Mouse (Mus musculus): ENCODE results near the gene Slc36a2. TPM values are rescaled to one million over a fixed set of nuclear protein-coding genes. Genes with fewer than 3 reads are reported as not detected.

Slc36a2 gene
- total and polyA plus RNA-seq, 2 experiments from 2014 or later: 0.40 to 1.4 TPM

DNA sequence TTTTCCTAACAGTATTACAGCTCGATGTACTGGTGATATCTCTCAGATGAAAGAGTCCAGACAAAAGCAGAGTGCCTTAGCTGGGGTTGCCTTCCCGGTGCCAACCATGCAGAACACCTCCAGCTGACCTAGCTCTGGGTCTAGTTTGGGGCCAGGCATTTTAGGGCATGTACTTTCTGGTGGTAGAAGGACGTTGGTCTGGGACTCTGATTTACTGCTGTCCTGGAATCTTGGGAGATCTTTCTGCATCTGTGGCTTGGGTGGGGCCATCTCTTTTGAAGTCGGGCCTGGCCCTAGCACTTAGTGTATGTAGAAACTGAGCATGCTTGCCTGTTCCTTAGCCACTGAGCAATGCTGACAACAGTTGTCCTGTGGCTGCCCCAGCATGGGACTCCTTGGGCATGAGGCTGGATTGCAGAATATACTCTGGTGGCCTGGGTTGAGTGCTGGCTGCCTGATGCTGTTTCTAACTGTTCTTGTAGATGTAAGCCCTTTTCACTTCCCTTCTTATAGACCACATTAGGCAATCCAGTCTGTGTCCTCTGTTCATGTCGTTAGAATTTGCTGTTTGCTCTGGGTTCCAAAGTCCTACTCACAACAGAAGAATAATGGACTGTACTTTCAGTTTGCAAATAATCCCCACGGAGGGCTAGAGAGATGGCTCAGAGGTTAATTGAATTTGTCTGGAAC lies 23.3 kb upstream of the Slc36a2 start:
- WGBS: 65% methylated on average over 6 of the region's 6 CpGs
- Histone ChIP-seq H3K4me3 (ENCODE audit: low read depth, low read length) (no peak overlapping the region), H3K27ac (ENCODE audit: low read depth, low read length) (no peak overlapping the region), H3K9me3 (ENCODE audit: low read length) (no peaks in the 10 kb centered on the region), H3K4me2 (ENCODE audit: low read depth) (no peak overlapping the region), H3K9ac (no peak overlapping the region), H3K27me3 (ENCODE audit: insufficient read depth, low read length) (no peaks in the 10 kb centered on the region), H3K36me3 (ENCODE audit: insufficient read depth) (no peaks in the 10 kb centered on the region), H3K4me1 (ENCODE audit: insufficient read depth) (peaks cover 10% of the 10 kb centered on the region; the same call in 1 of the 2 replicates)
- no peak for TF ChIP-seq CTCF (IDR thresholded peaks at IDR 0.05; ENCODE audit: low read depth)
- DNase-seq: no peak
- ATAC-seq: no peak

GRCm38 (mm10) chr11:55204602-55205001 lies 19.7 kb upstream of the Slc36a2 start:
- peak; percentile 28 for ATAC-seq
- Histone ChIP-seq H3K27ac (ENCODE audit: low read depth, low read length) (no peak overlapping the region), H3K4me1 (ENCODE audit: insufficient read depth) (peaks cover 10% of the 10 kb centered on the region; the same call in 1 of the 2 replicates), H3K27me3 (ENCODE audit: insufficient read depth, low read length) (no peaks in the 10 kb centered on the region), H3K4me2 (ENCODE audit: low read depth) (peak overlapping the region; percentile 94), H3K9me3 (ENCODE audit: low read length) (no peaks in the 10 kb centered on the region), H3K36me3 (ENCODE audit: insufficient read depth) (no peaks in the 10 kb centered on the region), H3K9ac (peak overlapping the region; percentile 75), H3K4me3 (ENCODE audit: low read depth, low read length) (peak overlapping the region; percentile 83)
- TF ChIP-seq CTCF (IDR thresholded peaks at IDR 0.05; ENCODE audit: low read depth): no peak
- WGBS: 5% methylated on average over 17 of the region's 17 CpGs
- no peak for DNase-seq

GRCm38 (mm10) chr11:55204159-55204596 lies 19.3 kb upstream of the Slc36a2 start, which contains the start of gene Slc36a1:
Gene Slc36a1, plus strand, starts transcription at chr11:55204350.
- peaks cover 10% of the 10 kb centered on the region; the same call in 1 of the 2 replicates for H3K4me1 ChIP-seq (ENCODE audit: insufficient read depth)
- DNase-seq (peak; percentile 97), ATAC-seq (peak; percentile 97)
- peak within 1 kb of the TSS; percentile 83 for H3K4me3 ChIP-seq (ENCODE audit: low read depth, low read length)
- peak; percentile 100 for TF ChIP-seq CTCF (IDR thresholded peaks at IDR 0.05; ENCODE audit: low read depth)
- H3K9me3 ChIP-seq (ENCODE audit: low read length): no peaks in the 10 kb centered on the region
- H3K27me3 ChIP-seq (ENCODE audit: insufficient read depth, low read length): no peaks in the 10 kb centered on the region
- H3K36me3 ChIP-seq (ENCODE audit: insufficient read depth): no peaks in the 10 kb centered on the region
- H3K4me2 ChIP-seq (ENCODE audit: low read depth): peak within 1 kb of the TSS; percentile 94
- H3K27ac ChIP-seq (ENCODE audit: low read depth, low read length): no peak within 1 kb of the TSS
- peak within 1 kb of the TSS; percentile 75 for H3K9ac ChIP-seq
- WGBS: 2% methylated on average over 26 of the region's 31 CpGs

GRCm38 (mm10) chr11:55197740-55198510 lies 13.0 kb upstream of the Slc36a2 start:
- ATAC-seq (no peak), DNase-seq (no peak)
- Histone ChIP-seq H3K27me3 (ENCODE audit: insufficient read depth, low read length) (no peaks in the 10 kb centered on the region), H3K36me3 (ENCODE audit: insufficient read depth) (no peaks in the 10 kb centered on the region), H3K9ac (no peak overlapping the region), H3K4me2 (ENCODE audit: low read depth) (no peak overlapping the region), H3K27ac (ENCODE audit: low read depth, low read length) (no peak overlapping the region), H3K4me1 (ENCODE audit: insufficient read depth) (no peaks in the 10 kb centered on the region), H3K4me3 (ENCODE audit: low read depth, low read length) (no peak overlapping the region), H3K9me3 (ENCODE audit: low read length) (no peaks in the 10 kb centered on the region)
- no peak for TF ChIP-seq CTCF (IDR thresholded peaks at IDR 0.05; ENCODE audit: low read depth)
- WGBS: 88% methylated on average over 8 of the region's 8 CpGs

DNA sequence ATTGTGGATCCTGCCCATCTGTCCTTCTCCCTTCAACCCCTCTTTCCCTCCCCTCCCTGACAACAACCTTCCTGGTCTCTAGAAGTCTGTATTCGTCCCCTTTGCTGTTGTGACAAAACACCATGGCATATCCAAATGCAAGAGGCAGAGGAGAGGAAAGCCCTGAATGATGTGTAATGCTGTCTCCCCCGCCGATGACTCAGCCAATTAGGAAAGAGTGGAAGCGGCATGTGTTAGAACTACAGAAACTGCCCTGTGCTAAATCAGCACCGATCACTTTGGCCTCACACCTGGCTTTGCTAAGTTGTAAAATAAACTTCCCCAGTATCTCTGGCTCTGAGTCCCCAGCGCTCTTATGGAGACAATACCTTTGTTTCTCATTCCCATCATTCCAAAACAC lies 12.2 kb upstream of the Slc36a2 start:
- H3K27ac ChIP-seq (ENCODE audit: low read depth, low read length): no peak overlapping the region
- H3K9me3 ChIP-seq (ENCODE audit: low read length): no peaks in the 10 kb centered on the region
- ATAC-seq (no peak), DNase-seq (no peak)
- H3K4me2 ChIP-seq (ENCODE audit: low read depth): no peak overlapping the region
- no peak overlapping the region for H3K4me3 ChIP-seq (ENCODE audit: low read depth, low read length)
- no peaks in the 10 kb centered on the region for H3K4me1 ChIP-seq (ENCODE audit: insufficient read depth)
- TF ChIP-seq CTCF (IDR thresholded peaks at IDR 0.05; ENCODE audit: low read depth): no peak
- H3K36me3 ChIP-seq (ENCODE audit: insufficient read depth): no peaks in the 10 kb centered on the region
- H3K27me3 ChIP-seq (ENCODE audit: insufficient read depth, low read length): no peaks in the 10 kb centered on the region
- WGBS: 71% methylated on average over 6 of the region's 6 CpGs
- H3K9ac ChIP-seq: no peak overlapping the region

GRCm38 (mm10) chr11:55190216-55190615 lies 5.3 kb upstream of the Slc36a2 start:
- Histone ChIP-seq H3K4me3 (ENCODE audit: low read depth, low read length) (no peak overlapping the region), H3K27me3 (ENCODE audit: insufficient read depth, low read length) (no peaks in the 10 kb centered on the region), H3K4me1 (ENCODE audit: insufficient read depth) (no peaks in the 10 kb centered on the region), H3K36me3 (ENCODE audit: insufficient read depth) (no peaks in the 10 kb centered on the region), H3K27ac (ENCODE audit: low read depth, low read length) (no peak overlapping the region), H3K9ac (no peak overlapping the region), H3K4me2 (ENCODE audit: low read depth) (no peak overlapping the region), H3K9me3 (ENCODE audit: low read length) (no peaks in the 10 kb centered on the region)
- no peak for ATAC-seq
- DNase-seq: no peak
- no peak for TF ChIP-seq CTCF (IDR thresholded peaks at IDR 0.05; ENCODE audit: low read depth)
- WGBS: 83% methylated on average over 3 of the region's 3 CpGs

- H3K4me3 ChIP-seq (ENCODE audit: low read depth, low read length): no peak overlapping the region
- no peaks in the 10 kb centered on the region for H3K4me1 ChIP-seq (ENCODE audit: insufficient read depth)
- H3K36me3 ChIP-seq (ENCODE audit: insufficient read depth): no peaks in the 10 kb centered on the region
- no peak overlapping the region for H3K9ac ChIP-seq
- no peak overlapping the region for H3K27ac ChIP-seq (ENCODE audit: low read depth, low read length)
- ATAC-seq (no peak), DNase-seq (no peak)
- no peaks in the 10 kb centered on the region for H3K9me3 ChIP-seq (ENCODE audit: low read length)
- no peak for TF ChIP-seq CTCF (IDR thresholded peaks at IDR 0.05; ENCODE audit: low read depth)
- H3K27me3 ChIP-seq (ENCODE audit: insufficient read depth, low read length): no peaks in the 10 kb centered on the region
- 86% methylated on average over 6 of the region's 6 CpGs for WGBS
- H3K4me2 ChIP-seq (ENCODE audit: low read depth): no peak overlapping the region
These were observed 2.9 kb upstream of the Slc36a2 start for GRCm38 (mm10) chr11:55187777-55188176.

All from forebrain, postnatal 0 days (tissue).